Comparison of ENCODE assay signal across 23 mouse cellular contexts in genomic region chr4:41386412-41386975, GRCm38 (mm10). TPM values are rescaled to one million over a fixed set of nuclear protein-coding genes. Genes with fewer than 3 reads are reported as not detected.
A peak's percentile ranks its signal among the peaks of the same experiment; 100 is the strongest.
DNase-seq lines count a peak whose midpoint lies in the region; ATAC-seq lines count a peak whose summit lies in the region.
"Had no signal": no experiment of that assay in that cellular context is flagged by ENCODE, and none has a peak within 500 bp of the region (broad histone marks: within the 10 kb centered on the region; RNA-seq: fewer than 3 reads in every experiment).

No protein-coding gene starts in this region.

- no peak overlapping the region for H3K4me3 ChIP-seq in heart, embryonic 13.5 days
- no peak overlapping the region for H3K4me3 ChIP-seq in limb, embryonic 15.5 days
- no peak overlapping the region for H3K4me3 ChIP-seq in limb, embryonic 10.5 days
- H3K4me3 ChIP-seq in liver, embryonic 11.5 days (ENCODE audit: low read depth, low read length), result no peak overlapping the region
- H3K4me3 ChIP-seq in liver, embryonic 16.5 days (ENCODE audit: low read depth, low read length), result no peak overlapping the region
- H3K4me3 ChIP-seq: embryonic facial prominence, embryonic 12.5 days; forebrain, embryonic 13.5 days; gastrocnemius, adult 2 months; heart, embryonic 10.5 days; hindbrain, embryonic 15.5 days; midbrain, embryonic 13.5 days had no signal

- no peak overlapping the region; the same call in 1 of the 2 replicates for H3K9ac ChIP-seq in heart, embryonic 13.5 days
- H3K9ac ChIP-seq in limb, embryonic 15.5 days, result no peak overlapping the region
- 0 out of 2 replicates have a peak overlapping the region, but pooled peaks have one; percentile 16 for H3K9ac ChIP-seq in liver, embryonic 11.5 days (ENCODE audit: low read depth, low read length)
- H3K9ac ChIP-seq in liver, embryonic 16.5 days (ENCODE audit: low read depth, low read length), result peak overlapping the region; percentile 23; the same call in 1 of the 2 replicates
- H3K9ac ChIP-seq: embryonic facial prominence, embryonic 12.5 days; forebrain, embryonic 13.5 days; hindbrain, embryonic 15.5 days; midbrain, embryonic 13.5 days had no signal

- 57% methylated on average over 1 of the region's 1 CpGs for WGBS in heart, embryonic 13.5 days
- WGBS in limb, embryonic 15.5 days, result 71% methylated on average over 1 of the region's 1 CpGs
- WGBS in limb, embryonic 10.5 days, result 84% methylated on average over 1 of the region's 1 CpGs
- WGBS in liver, embryonic 11.5 days, result 71% methylated on average over 1 of the region's 1 CpGs
- WGBS in liver, embryonic 16.5 days (ENCODE audit: insufficient replicate concordance), result 36% methylated on average over 1 of the region's 1 CpGs

- H3K9me3 ChIP-seq in heart, embryonic 13.5 days, result no peaks in the 10 kb centered on the region
- H3K9me3 ChIP-seq in limb, embryonic 15.5 days, result no peaks in the 10 kb centered on the region
- H3K9me3 ChIP-seq in limb, embryonic 10.5 days (replicated peaks), result no peaks in the 10 kb centered on the region
- H3K9me3 ChIP-seq in liver, embryonic 11.5 days (ENCODE audit: control insufficient read depth, low read length), result no peaks in the 10 kb centered on the region
- no peaks in the 10 kb centered on the region for H3K9me3 ChIP-seq in liver, embryonic 16.5 days (replicated peaks; ENCODE audit: control insufficient read depth, low read length)
- H3K9me3 ChIP-seq: embryonic facial prominence, embryonic 12.5 days; forebrain, embryonic 13.5 days; heart, embryonic 10.5 days; hindbrain, embryonic 15.5 days; midbrain, embryonic 13.5 days had no signal

- no peaks in the 10 kb centered on the region for H3K27me3 ChIP-seq in heart, embryonic 13.5 days (replicated peaks)
- no peaks in the 10 kb centered on the region for H3K27me3 ChIP-seq in limb, embryonic 15.5 days
- no peaks in the 10 kb centered on the region for H3K27me3 ChIP-seq in limb, embryonic 10.5 days (ENCODE audit: low read depth, poor library complexity, severe bottlenecking)
- no peaks in the 10 kb centered on the region for H3K27me3 ChIP-seq in liver, embryonic 11.5 days (replicated peaks; ENCODE audit: control insufficient read depth, insufficient read depth, low read length)
- no peaks in the 10 kb centered on the region for H3K27me3 ChIP-seq in liver, embryonic 16.5 days (ENCODE audit: control insufficient read depth, insufficient read depth, low read depth, low read length)
- H3K27me3 ChIP-seq: CH12.LX; embryonic facial prominence, embryonic 12.5 days; forebrain, embryonic 13.5 days; hindbrain, embryonic 15.5 days; midbrain, embryonic 13.5 days had no signal

- DNase-seq in heart, postnatal 14 days, result no peak
- DNase-seq in limb, embryonic 10.5 days (ENCODE audit: low spot score), result no peak
- DNase-seq in liver, embryonic 11.5 days (ENCODE audit: low spot score), result no peak
- no peak for DNase-seq in urinary bladder, postnatal 14 days (ENCODE audit: low spot score)
- no peak for DNase-seq in cerebellum, postnatal 4 days (ENCODE audit: low spot score in 2 of 2)
- DNase-seq: adrenal gland, adult 2 months; cerebellum, adult 11 months; cerebellum, adult 9-11 months; gastrocnemius, adult 2 months; kidney, postnatal 10 days; lung, adult 2 months; lung, postnatal 14 days; thymus, adult 2 months; thymus, postnatal 4 days had no signal

- H3K27ac ChIP-seq in heart, embryonic 13.5 days (replicated peaks), result no peak overlapping the region
- no peak overlapping the region for H3K27ac ChIP-seq in limb, embryonic 15.5 days
- H3K27ac ChIP-seq in limb, embryonic 10.5 days, result no peak overlapping the region
- H3K27ac ChIP-seq in liver, embryonic 11.5 days (ENCODE audit: low read depth, low read length), result peak overlapping the region; percentile 80
- H3K27ac ChIP-seq in liver, embryonic 16.5 days (ENCODE audit: low read length), result peak overlapping the region; percentile 93
- H3K27ac ChIP-seq: embryonic facial prominence, embryonic 12.5 days; forebrain, embryonic 13.5 days; gastrocnemius, adult 2 months; hindbrain, embryonic 15.5 days; midbrain, embryonic 13.5 days had no signal

- peaks cover 83% of the 10 kb centered on the region for H3K36me3 ChIP-seq in heart, embryonic 13.5 days
- peaks cover 64% of the 10 kb centered on the region for H3K36me3 ChIP-seq in limb, embryonic 15.5 days
- H3K36me3 ChIP-seq in limb, embryonic 10.5 days, result peaks cover 91% of the 10 kb centered on the region
- peaks cover 18% of the 10 kb centered on the region for H3K36me3 ChIP-seq in liver, embryonic 11.5 days (ENCODE audit: control insufficient read depth, insufficient read depth, low read length)
- peaks cover 27% of the 10 kb centered on the region for H3K36me3 ChIP-seq in liver, embryonic 16.5 days (ENCODE audit: control insufficient read depth, insufficient read depth)

- peaks cover 8% of the 10 kb centered on the region for H3K4me1 ChIP-seq in heart, embryonic 13.5 days
- H3K4me1 ChIP-seq in limb, embryonic 15.5 days, result no peaks in the 10 kb centered on the region
- H3K4me1 ChIP-seq in limb, embryonic 10.5 days, result no peaks in the 10 kb centered on the region
- peaks cover 19% of the 10 kb centered on the region for H3K4me1 ChIP-seq in liver, embryonic 11.5 days (replicated peaks; ENCODE audit: control insufficient read depth, insufficient read depth, low read length)
- H3K4me1 ChIP-seq in liver, embryonic 16.5 days (ENCODE audit: control insufficient read depth, low read depth, low read length), result peaks cover 33% of the 10 kb centered on the region
- H3K4me1 ChIP-seq: embryonic facial prominence, embryonic 12.5 days; forebrain, embryonic 13.5 days; heart, embryonic 10.5 days; hindbrain, embryonic 15.5 days; midbrain, embryonic 13.5 days had no signal

- peak overlapping the region; percentile 49; the same call in 1 of the 2 replicates for H3K4me2 ChIP-seq in heart, embryonic 13.5 days
- no peak overlapping the region for H3K4me2 ChIP-seq in limb, embryonic 15.5 days
- H3K4me2 ChIP-seq in liver, embryonic 11.5 days, result no peak overlapping the region
- no peak overlapping the region; the same call in 1 of the 2 replicates for H3K4me2 ChIP-seq in liver, embryonic 16.5 days (ENCODE audit: low read depth, low read length)
- H3K4me2 ChIP-seq: embryonic facial prominence, embryonic 12.5 days; forebrain, embryonic 13.5 days; hindbrain, embryonic 15.5 days; midbrain, embryonic 13.5 days had no signal

- no peak for ATAC-seq in heart, embryonic 13.5 days (ENCODE audit: extremely low read depth, insufficient number of reproducible peaks, low FRiP score, low TSS enrichment)
- peak; percentile 44; the same call in 1 of the 2 replicates for ATAC-seq in limb, embryonic 15.5 days (ENCODE audit: insufficient number of reproducible peaks, low FRiP score, low TSS enrichment, low read depth)
- no peak for ATAC-seq in liver, embryonic 11.5 days (replicated peaks; ENCODE audit: low FRiP score)
- ATAC-seq in liver, embryonic 16.5 days (ENCODE audit: low read depth), result peak; percentile 32; the same call in 1 of the 2 replicates
- ATAC-seq: forebrain, embryonic 13.5 days; midbrain, embryonic 13.5 days had no signal

- intact Hi-C loops in heart, postnatal 14 days (cut with DNase I), result loop anchor here (5.0 kb wide), 1 partner anchor 334 kb away; no protein-coding TSS in a partner anchor

RNA-seq across cellular contexts. Expression of gene Ubap1, which starts 37.7 kb away (rescaled TPM):
- 40.1 and 46.2 TPM in 2 replicates for polyA plus RNA-seq in heart, embryonic 13.5 days (2015; fragmentation: Nextera tagmentation; extraction: Ambion mirVana)
- total RNA-seq in heart, postnatal 14 days (2021), result 10 to 100 TPM; 32.9 to 34.2 TPM
- 49.7 and 51.4 TPM in 2 replicates for polyA plus RNA-seq in limb, embryonic 15.5 days (2015; fragmentation: Nextera tagmentation; extraction: Ambion mirVana)
- 58.6 and 59.4 TPM in 2 replicates for polyA plus RNA-seq in limb, embryonic 10.5 days (2016; fragmentation: Nextera tagmentation; extraction: Ambion mirVana)
- polyA plus RNA-seq in liver, embryonic 11.5 days (2014; fragmentation: Nextera tagmentation; extraction: Ambion mirVana), result 37.1 and 38.3 TPM in 2 replicates
- polyA plus RNA-seq in liver, embryonic 16.5 days (2015; fragmentation: Nextera tagmentation; extraction: Ambion mirVana), result 32.8 and 36.8 TPM in 2 replicates

Comparison
In these comparisons a context has a peak if more than half of its experiments do, and no peak if none do; other contexts are left out.
1. ATAC-seq: peak in limb, embryonic 15.5 days (single experiment) and liver, embryonic 16.5 days (single experiment); none in heart, embryonic 13.5 days (single experiment) and liver, embryonic 11.5 days (single experiment).
2. H3K27ac ChIP-seq: peak in liver, embryonic 11.5 days (single experiment) and liver, embryonic 16.5 days (single experiment); none in heart, embryonic 13.5 days (single experiment), limb, embryonic 15.5 days (single experiment) and limb, embryonic 10.5 days (single experiment).
3. H3K9ac ChIP-seq: peak in liver, embryonic 11.5 days (single experiment) and liver, embryonic 16.5 days (single experiment); none in heart, embryonic 13.5 days (single experiment) and limb, embryonic 15.5 days (single experiment).